Mouse (Mus musculus): ENCODE measurements around the gene Depdc7.

Depdc7 gene

DNA sequence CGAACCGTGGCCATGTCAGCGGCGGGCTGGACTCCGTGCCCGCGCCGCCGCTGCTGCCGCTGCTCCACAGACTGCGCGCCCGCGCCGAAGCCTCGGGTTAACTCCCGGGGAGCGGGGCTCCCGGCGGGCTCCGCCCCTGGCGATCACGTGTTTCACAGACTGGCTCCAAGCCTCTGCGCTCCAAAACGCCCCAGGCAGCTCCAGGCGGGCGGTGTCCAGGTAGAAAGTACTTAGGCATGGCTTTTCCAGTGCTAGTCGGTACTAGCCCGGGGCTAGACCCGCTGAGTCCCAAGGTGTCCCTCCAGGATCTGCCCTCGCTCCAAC lies at the start of gene Depdc7:
TSS of gene Depdc7 (minus strand) at position 138 of the 324 bp plus-strand sequence.
- DNase-seq: peak; percentile 95

DNA sequence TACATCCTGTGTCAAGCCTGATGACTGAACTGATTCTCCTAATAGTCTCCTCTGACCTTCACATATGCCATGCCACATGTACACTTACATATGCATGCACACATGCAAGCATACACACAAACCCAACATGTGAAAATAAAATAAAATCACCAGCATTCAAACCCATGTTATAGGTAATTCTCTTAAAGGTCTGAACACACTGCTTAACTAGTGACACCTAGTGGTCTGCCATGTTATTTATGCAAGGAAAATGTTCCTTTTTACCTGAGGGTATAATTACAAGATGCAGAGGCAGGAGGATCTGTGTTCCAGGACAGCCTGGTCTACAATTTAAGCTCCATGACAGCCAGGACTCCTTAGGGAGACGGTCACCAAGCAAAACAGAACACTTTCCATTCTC lies 32.1 kb upstream of the Depdc7 start:
- peak; percentile 63 for DNase-seq

DNA sequence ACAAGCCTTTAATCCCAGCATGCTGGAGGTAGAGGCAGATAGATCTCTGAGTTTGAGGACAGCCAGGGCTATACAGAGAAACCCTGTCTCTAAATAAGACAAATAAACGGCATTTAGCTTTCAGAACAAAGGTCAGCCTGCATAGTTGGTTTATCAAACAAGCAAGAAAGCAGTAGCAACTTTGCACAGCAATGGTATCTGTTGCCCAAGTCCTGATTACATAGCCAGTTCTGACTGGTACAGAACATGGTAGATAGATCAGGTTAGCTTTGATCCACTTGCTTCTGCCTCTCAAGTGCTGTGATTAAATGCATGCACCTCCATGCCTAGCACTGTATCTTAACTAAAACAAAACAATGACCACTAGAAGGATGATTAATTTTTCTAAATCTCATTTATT lies 26.0 kb upstream of the Depdc7 start:
- no peak for DNase-seq

DNA sequence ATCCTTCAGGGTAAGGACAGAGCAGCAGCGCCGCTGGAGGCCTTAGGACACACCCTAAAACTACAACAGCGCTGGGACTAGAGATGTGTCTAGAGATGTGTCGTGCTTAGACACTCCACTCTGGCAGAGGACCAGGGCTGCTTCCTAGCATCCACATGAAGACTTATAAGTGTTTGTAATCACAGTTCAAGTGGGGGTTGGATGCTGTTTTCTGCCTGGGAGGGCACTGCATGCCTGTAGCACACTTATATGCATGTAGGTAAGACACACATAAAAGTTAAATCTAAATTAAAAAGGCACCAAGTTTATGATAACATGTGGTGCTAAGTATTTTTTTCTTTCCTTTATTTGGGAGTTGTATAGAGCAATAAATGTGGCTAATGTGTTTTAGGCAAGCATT lies 21.3 kb upstream of the Depdc7 start:
- DNase-seq: no peak

DNA sequence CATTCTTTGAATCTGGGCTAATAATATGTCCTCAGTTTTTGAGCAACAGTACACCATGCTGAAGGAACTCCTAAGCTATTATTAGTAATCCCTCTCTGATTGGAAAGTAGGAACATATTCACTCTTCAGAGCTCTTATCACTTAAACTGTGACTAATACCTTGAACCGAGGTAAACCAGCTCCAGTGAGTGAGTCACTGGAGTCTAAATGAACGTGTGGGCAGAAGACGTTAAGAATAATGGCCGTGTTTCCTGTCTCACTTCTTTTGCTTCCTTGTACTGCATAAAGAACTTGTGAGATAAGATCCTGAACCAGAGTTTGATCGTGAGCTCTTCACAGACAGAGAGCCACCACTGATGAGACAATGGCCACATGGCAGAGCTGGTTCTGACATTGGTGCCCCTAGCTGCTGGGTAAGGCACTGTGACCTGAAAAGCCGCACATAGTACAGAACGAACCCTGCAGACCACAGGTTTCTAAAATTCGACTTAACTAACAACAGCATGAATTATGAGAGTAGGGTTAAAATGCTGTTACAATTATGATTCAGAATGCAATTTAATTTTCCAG lies 20.5 kb upstream of the Depdc7 start:
- DNase-seq: no peak

DNA sequence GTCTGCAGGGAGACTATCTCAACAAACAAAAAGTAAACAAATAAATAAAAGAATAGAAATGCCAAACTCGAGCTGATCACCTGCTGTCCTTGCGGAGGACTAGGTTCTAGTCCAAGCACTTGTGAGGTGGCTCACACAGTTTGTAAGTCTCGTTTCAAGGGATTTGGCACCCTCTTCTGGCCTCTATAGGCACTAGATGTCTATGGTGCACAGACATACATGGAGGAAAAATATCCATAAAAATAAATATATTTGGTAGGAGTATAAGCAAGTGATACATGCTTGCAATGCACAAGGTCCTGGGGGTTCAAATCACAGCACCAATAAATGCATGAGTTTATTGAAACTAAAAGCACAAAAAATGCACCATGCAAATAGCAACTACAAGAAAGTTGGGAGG lies 7.9 kb upstream of the Depdc7 start:
- DNase-seq: peak; percentile 66

DNA sequence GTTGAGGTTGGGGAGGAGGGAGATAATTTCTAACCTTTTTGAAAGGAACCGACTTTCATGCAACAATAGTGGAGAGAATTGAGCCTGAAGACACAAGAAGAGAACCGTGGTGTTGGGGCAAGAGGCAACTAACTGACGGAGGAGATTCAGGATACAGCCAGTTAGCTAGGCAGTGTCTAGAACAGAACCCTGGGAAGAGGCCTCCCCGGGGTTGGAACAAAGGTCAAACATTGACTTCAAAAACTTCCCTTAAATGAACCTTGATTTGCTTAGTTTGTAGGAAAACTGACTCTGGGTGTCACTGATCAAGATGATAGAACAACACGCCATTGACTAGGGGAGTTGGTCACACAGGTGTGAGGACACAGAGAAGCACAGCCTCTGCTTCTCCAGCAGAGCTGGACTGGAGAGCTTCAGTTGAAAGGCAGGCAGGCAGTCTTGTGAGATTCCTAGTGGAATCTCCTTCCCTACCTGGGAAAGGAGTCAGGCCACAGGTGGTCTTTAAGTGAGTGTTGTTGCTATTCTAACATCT lies 6.0 kb upstream of the Depdc7 start:
- no peak for DNase-seq

DNA sequence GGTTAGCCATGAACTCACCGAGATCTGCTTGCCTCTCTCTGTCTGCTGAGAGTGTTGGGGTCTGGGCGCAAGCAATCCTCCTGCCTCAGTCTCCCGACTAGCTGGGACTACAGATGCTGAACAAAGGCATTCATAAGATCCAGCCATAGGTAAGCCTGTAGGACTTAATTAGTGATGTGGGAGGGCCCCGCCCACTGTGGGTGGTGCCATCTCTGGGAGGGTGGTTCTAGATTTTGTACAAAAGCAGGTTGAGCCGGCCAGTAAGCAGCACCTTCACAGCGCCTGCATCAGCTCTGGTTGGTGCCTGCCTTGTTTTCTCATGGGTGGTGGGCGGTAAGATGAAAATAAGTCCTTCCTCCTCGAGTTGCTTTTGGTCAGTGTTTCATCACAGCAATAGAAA lies 3.6 kb upstream of the Depdc7 start:
- peak; percentile 27 for DNase-seq

DNA sequence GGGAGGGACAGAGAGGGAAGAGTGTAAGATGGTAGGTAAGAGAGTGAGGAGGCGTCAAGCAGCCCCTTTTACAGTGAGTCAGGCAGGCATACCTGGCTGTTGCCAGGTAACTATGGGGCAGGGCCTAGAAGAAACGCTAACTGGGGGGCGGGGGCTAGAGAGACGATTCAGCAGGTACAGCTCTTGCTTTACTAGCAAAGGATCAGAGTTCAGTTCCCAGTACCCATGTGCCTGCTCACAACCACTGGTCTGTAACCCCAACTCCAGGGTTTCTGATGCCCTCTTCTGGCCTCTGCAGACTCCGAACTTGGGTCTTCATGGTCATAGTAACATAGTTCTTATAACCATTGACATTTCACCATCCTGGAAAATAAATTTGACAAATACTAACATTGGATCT lies 1.3 kb upstream of the Depdc7 start:
- DNase-seq: no peak

DNA sequence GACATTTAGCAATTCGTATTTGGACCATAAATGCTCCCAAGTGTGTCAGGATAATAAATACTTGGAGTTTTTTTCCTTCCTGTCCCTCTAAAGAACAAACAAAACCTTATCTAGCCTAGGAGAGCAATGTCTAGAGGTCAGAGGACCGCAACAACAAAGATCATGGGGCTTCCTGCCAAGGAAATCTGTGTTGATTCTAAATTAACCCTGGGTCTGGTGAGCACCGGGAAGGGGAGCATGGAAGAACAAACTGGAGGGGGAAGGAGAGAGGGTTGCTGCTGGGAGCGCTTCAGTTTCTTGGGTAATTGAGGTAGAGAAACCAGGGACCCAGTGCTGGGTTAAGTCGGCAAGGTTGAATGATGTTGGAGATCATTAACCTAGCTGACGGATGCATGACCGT lies 482 bp upstream of the Depdc7 start:
- peak; percentile 54 for DNase-seq

DNA sequence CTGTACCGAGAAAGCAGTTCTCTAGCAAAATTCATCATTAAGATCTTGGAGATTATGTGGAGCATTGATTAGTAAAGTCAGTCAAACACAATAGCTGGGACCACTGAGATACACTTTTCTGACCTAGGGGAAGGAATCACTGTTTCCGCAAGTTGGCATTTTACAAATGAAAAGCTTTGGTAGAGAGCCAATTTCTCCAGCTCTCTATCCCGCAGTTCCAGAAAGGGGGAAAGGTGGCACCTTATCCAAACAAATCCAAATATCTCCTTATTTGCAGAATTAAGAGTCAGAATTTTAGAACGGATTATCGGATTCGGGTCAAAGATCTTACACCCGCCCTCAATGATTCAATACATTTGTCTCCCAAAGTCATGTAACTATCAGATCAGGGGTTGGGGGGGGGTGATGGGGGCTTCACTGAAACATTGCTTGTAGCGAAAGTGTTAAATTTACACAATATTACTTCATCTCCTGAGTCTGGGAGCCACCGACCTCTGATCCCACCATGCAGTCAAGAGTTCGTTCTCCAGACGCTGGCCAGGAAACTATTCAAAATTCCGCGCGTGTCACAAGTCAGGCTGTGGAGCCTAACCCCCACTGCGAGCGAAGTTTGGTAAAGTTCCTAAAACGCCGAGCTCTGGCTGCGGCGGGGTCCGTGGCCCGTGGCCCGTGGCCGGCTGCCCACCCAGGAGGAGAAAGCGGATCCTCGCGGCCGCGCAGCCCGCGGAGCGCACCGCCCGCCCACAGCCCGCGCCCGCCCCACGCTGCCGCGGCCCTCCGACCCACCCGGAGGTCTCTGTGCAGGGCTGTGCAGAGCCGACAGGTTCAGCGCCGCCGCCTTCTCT lies 560 bp downstream of the Depdc7 start:
- DNase-seq: peak; percentile 4

DNA sequence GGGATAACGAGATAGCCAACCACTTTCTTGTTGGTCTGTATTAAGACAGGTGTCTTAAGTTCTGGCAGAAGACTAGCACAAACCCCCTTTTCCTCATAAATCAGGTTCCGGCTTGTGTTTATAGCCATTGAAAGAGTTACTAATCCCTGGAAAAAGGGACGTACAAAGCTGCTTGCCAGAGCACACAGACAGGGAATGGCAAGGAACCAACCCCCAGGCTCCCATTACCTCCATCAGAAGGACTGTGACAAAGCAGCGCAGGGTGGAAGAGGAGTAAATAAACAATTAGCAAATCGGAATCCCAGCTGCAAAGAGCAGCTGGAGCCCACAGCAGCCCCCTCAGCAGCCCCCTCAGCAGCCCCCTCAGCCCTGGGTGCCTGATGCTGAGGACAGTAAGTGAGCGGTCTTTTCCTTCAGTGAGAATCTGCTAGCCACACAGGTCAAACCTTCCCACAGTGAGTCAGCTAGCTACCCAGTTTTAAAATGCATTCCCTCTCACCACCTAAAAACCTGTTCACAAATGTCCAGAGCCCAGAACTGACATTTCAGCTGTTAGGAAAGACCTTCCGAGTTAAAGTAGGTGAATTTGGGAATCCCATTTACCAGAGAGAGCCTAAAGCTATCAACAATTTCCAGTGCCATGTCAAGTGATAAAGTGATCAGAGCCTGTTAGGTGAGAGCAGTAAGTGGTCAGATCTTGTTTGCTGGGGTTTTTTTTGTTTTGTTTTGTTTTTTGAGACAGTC lies 1.5 kb downstream of the Depdc7 start:
- DNase-seq: no peak

DNA sequence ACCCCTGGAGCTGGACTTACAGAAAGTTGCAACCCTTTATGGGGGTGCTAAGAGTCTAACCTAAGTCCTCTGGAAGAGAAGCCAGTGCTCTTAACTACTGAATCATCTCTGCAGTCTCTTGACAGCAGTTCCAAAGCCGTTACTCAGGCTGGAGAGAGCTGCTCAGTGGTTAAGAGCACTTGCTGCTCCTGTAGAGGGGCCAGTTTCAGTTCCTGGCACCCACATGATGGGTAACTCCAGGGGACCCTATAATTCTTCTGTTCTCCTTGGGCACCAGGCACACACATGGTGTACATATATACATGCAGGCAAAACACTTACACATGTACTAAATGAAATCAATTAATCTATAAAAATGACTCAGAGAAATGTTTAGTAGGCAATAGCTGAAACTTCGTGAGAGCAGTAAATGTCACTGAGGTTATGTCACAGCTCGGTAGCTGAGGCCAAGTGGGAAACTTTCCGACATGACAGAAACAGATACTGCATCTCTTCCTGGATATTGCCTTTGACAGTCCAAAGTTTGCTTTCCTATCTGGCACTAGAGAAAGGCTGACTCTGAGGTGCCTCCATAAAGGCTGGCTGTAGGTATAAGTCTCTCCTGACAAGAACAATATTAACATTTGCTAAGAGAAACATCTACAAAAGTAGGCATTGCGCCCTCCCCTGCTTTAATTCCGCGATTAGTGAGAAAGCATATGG lies 2.3 kb downstream of the Depdc7 start:
- DNase-seq: no peak

DNA sequence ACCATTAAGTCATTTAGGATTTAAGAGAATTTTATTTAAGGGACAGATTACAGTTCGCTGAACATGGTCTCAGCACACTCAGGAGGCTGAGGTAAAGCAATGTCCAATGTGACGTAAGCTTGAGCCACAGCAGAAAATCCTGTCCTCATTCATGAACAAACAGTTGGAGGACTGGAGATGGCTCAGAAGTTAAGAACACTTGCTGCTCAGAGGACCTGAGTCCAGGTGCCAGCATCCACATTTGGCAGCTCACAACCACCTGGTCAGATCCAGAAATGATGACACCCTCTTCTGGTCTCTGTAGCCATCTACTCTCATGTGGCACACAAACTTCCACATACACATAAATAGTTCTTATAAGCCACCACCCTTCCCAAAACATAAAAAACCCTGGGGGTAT lies 3.0 kb downstream of the Depdc7 start:
- no peak for DNase-seq

DNA sequence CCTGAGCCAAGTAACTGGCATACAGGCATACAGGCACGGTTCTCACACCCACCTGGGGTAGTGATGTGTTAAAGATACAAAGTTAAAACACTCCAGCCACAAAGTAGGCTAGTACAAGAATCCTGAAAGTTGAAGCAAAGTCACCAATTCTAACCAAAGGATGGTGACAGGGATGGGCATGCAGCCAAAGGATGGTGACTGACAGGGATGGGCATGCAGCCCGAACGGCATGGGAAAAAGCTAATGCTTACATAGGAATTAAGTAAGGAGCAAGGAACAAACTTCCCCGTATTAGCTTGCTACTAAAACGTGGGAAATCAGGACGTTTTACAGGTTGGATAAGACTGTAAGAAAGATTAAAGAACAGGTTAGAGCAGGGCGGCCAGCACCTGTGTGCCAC lies 6.4 kb downstream of the Depdc7 start:
- DNase-seq: no peak

DNA sequence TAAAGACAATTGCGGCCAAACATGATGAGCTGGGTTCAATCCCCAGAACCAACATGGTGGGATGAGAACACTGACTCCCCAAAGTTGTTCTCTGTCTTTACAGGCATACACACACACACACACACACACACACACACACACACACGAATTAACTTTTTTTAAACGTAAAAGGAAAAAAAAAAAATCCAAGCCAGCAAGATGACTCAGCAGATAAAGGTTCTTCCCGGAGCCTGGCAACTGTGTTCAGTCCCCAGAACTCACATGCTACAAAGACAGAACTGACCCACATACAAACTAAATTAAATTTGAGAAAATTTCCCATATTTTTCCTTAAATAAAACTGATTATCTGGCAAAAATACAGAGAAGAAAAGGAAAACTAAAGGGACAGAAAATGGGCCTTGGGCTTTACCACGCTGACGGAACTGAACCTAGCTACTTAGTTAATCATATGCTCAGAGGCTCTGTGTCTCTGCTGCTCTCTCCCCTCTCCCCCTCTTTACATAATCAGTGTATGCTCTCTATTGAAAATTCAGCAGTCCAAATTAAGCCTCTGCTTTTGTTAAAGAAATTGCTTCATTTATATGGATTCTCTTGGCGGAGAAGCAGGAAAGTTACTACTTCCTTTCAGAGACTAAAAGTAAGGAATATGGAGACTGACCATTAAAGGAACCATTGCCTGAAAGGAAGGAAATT lies 10.0 kb downstream of the Depdc7 start:
- DNase-seq: no peak

DNA sequence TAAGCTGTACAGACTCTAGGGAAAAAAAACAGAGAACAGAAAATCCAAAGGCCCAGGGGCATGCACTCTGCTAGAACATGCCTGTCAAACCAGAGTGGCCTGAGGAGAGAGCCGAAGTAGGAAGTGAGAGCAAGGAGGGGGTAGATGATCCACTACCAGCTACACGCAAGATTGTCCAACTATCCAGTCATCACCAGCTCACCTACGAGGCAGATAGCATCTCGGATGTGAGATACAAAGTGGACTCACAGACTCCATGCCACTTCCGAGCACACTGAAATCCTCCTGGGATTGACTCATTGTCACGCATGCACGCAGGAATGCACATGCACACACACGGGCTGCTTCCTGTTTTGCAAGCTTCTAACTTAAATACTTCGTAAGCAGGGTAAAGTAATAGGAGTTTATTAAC lies 10.6 kb downstream of the Depdc7 start:
- peak; percentile 11 for DNase-seq

DNA sequence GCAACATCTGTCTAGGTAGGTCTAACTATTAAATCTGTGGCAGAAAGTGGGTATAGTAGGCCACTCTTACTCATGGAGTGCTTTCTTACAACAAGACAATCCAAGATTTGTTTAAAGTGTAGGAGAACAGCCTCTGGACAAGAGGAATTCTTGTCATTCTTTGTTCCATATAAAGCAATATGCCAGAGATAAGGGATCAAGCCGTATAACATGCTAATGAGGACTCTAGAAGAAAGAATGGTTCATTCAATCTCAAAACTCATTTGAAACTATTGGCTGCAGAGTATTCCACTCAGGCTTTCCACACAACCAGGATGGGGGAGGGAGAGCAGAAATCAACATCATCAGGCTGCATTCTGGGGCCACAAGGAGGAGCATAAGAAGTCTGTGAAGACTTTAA lies 15.3 kb downstream of the Depdc7 start:
- DNase-seq: no peak

DNA sequence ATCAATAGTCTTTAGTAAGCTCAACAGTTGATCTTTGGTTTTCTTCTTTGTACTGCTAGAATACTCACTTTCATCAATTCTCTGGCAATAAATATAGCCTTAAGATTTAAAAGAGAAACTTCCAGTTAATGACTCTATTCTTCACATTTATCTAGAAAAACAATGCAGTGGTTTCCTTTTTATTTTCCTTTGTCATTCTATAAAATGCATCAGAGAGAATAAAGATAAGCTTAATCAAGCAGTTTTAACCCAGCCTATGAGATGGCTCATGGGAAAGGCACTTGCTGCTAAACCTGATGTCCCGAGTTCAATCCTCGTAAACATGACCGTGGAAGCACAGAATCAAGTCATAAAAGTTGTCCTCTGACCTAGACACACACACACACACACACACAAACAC lies 20.7 kb downstream of the Depdc7 start:
- DNase-seq: no peak

DNA sequence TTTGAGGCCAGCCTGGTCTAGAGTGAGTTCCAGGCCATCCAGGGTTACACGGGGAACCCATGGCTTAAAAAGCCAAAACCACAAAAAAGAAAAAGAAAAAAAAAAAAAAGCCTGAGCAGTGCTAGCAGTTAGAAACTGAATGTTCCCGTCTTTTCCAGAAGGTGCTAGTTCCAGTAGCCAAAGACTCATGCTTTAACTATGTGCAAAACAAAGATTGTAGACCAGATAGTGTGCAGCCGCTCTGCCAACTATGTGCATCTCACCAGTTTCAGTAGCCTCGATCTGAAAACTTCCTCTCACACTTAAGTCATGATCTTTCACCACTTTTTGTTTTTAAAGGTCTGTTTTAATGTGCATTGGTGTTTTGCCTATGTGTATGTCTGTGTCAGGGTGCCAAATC lies 24.9 kb downstream of the Depdc7 start:
- DNase-seq: no peak

DNA sequence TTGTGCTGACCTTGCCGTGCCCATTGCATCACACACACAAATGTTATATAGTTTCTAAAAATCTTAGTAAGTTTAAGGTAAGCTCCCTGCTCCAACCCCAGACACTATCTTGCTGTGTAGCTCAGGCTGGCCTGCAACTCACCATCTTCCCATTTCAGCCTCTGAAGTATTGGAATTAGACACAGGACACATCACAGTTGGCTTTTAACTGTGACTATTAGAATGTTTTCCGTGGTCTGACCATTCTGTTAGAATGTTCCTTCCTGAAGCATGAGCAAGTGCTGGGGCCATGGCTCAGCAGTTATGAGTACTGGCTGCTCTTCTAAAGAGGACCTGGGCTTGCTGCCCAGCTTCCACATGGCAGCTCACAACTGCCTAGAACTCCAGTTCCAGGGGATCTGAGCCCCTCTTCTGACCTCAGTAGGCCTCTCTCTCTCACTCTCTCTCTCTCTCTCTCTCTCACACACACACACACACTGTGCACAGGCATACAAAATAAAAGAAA lies 25.4 kb downstream of the Depdc7 start:
- DNase-seq: no peak

DNA sequence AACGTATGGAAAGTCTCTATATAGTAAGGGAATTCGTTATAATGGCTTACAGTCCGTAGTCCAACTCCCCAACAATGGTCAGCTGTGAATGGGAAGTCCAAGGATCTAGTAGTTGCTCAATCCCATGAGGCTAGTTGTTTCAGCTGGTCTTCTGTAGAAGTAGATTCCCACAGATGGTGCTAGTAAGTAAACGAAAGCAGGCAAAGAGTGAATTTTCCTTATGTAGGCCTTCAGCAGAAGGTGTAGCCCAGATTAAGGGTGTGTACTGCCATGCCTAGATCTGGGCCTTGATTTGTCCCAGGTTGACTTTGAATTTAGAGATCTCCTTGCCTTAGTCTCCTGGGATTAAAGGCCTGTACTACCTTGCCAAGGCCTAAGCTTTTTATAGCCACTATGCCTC lies 26.4 kb downstream of the Depdc7 start, which contains the start of gene Pin1rt1:
TSS of gene Pin1rt1 (minus strand) at position 101 of the 400 bp plus-strand sequence.
- no peak for DNase-seq

Measured in lung, postnatal 36 days (tissue).